Mouse (Mus musculus) limb, embryonic 11.5 days (tissue): ENCODE results near the gene Khnyn. TPM values are rescaled to one million over a fixed set of nuclear protein-coding genes. Genes with fewer than 3 reads are reported as not detected.

Experiments used
- ATAC-seq: fragments of 200-750 bp; cut with Nextera tagmentation; 2 replicates; pipeline ENCODE4 v1.8.0; 2017; ENCODE audit warnings: low read depth; ENCODE audit not compliant: insufficient number of reproducible peaks, low FRiP score, low TSS enrichment
- DNase-seq: peaks from one replicate; pipeline ENCODE4 v3.0.0-alpha.2; 2015; ENCODE audit warnings: low spot score
- H3K27ac ChIP-seq: fragments of 300-500 bp; sonication (generic); replicated peaks from 2 replicates; pipeline ENCODE4 v1.5.1; 2014; ENCODE audit warnings: low read depth, mild to moderate bottlenecking, low read length
- H3K27me3 ChIP-seq: fragments of 300-500 bp; sonication (generic); 2 replicates; pipeline ENCODE4 v1.6.1; 2014; ENCODE audit warnings: mild to moderate bottlenecking, low read length, mixed read lengths; ENCODE audit not compliant: control insufficient read depth, insufficient read depth
- H3K36me3 ChIP-seq: fragments of 300-500 bp; sonication (generic); 2 replicates; pipeline ENCODE4 v1.6.1; 2014; ENCODE audit warnings: mild to moderate bottlenecking, low read length, moderate library complexity, mixed read lengths; ENCODE audit not compliant: control insufficient read depth, insufficient read depth
- H3K4me1 ChIP-seq: fragments of 300-500 bp; sonication (generic); 2 replicates; pipeline ENCODE4 v1.6.1; 2014; ENCODE audit warnings: low read length, mixed read lengths; ENCODE audit not compliant: control insufficient read depth, insufficient read depth
- H3K4me2 ChIP-seq: fragments of 300-500 bp; sonication (generic); 2 replicates; pipeline ENCODE4 v1.6.1; 2014; ENCODE audit warnings: low read depth, mild to moderate bottlenecking, moderate library complexity; ENCODE audit not compliant: severe bottlenecking
- H3K4me3 ChIP-seq: fragments of 300-500 bp; sonication (generic); 2 replicates; pipeline ENCODE4 v1.5.1; 2014; ENCODE audit warnings: low read depth, low read length
- H3K9ac ChIP-seq: fragments of 300-500 bp; sonication (generic); 2 replicates; pipeline ENCODE4 v1.6.1; 2014; ENCODE audit warnings: mild to moderate bottlenecking, low read length
- H3K9me3 ChIP-seq: fragments of 300-500 bp; sonication (generic); 2 replicates; pipeline ENCODE4 v1.6.1; 2016; ENCODE audit warnings: low read length; ENCODE audit not compliant: control insufficient read depth
- WGBS: fragments of 180-500 bp; shearing (Covaris S2); extraction: QIAGEN DNeasy Blood & Tissue Kit; methylation state at CpG from one replicate; pipeline ENCODE4 v1.1.7; 2014; 5-methylcytosine and 5-hydroxymethylcytosine counted together
- polyA plus RNA-seq: library from polyadenylated mRNA; unstranded; fragments of >200 nt; fragmentation: Nextera tagmentation; extraction: Ambion mirVana; gene quantifications from 2 replicates; pipeline ENCODE4 v1.2.1, GENCODE M21; 2014

The Khnyn gene
- polyA plus RNA-seq, 1 experiment from 2014 or later = 17.4 TPM

DNA sequence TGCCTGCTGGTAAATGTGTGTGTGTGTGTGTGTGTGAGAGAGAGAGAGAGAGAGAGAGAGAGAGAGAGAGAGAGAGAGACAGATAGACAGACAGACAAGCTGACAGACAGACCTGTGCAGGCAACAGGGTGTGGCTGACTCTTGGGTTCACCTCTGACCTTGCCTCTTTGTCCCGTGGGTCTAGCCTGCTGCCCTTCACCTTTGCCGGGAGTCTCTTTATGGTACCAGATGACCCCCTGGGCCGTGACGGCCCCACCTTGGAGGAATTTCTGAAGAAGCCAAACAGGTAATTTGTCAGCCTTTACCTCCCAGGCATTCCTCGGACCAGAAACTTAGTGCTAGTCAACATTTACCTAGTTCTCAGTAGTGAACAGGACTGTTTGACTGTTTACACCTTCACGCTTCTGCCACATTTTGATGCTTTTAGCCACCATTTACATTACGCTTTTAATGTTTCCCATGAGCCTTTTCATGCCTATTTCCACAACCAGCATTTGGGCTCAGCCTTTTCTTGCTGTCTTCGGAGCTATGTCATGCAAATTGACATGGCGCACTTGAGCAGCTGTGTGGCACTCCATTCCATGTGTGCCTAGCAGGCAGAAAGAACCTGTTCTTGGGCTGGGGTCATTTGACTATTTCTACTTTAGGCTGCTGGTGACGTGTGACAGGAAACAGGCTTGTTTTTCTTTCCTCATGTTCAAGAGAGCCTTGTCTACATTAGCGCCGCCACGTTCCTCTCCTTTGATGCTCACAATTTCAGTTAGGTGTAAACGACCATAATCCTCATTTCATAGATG lies 16.3 kb upstream of the Khnyn start:
- Histone ChIP-seq H3K9me3 (no peaks in the 10 kb centered on the region), H3K27ac (no peak overlapping the region), H3K27me3 (no peaks in the 10 kb centered on the region), H3K4me1 (peaks cover 4% of the 10 kb centered on the region), H3K36me3 (peaks cover 41% of the 10 kb centered on the region), H3K4me2 (no peak overlapping the region), H3K9ac (no peak overlapping the region), H3K4me3 (no peak overlapping the region)
- WGBS = 90% methylated on average over 14 of the region's 14 CpGs
- ATAC-seq (no peak), DNase-seq (no peak)

DNA sequence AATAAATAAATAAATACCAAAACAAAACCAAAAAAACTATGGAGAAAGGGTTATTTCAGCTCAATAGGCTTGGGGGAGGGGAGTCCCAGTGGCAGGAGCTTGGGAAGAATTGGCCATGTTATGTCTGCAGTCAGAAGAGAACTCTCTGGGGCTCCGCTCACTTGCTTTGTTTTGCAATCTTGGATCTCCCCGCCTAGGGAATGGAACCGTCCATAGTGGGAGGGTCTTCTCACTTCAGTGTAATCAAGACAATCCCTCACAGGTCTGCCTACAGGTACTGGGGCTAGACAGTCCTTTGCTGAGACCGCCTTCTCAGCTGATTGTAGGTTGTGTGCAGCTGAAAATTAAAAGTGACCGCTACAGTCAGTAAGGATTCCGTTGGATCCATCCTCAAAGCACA lies 15.2 kb upstream of the Khnyn start:
- Histone ChIP-seq H3K4me1 (peaks cover 6% of the 10 kb centered on the region; the same call in 1 of the 2 replicates), H3K9me3 (no peaks in the 10 kb centered on the region), H3K27ac (no peak overlapping the region), H3K27me3 (no peaks in the 10 kb centered on the region), H3K9ac (no peak overlapping the region), H3K36me3 (peaks cover 35% of the 10 kb centered on the region), H3K4me2 (no peak overlapping the region), H3K4me3 (no peak overlapping the region)
- WGBS = 92% methylated on average over 6 of the region's 6 CpGs
- ATAC-seq (no peak), DNase-seq (no peak)

GRCm38 (mm10) chr14:55872039-55872438 lies 12.7 kb upstream of the Khnyn start:
- Histone ChIP-seq H3K36me3 (peaks cover 26% of the 10 kb centered on the region), H3K4me2 (no peak overlapping the region), H3K9ac (no peak overlapping the region), H3K27ac (no peak overlapping the region), H3K4me3 (no peak overlapping the region), H3K9me3 (no peaks in the 10 kb centered on the region), H3K4me1 (peaks cover 6% of the 10 kb centered on the region; the same call in 1 of the 2 replicates), H3K27me3 (no peaks in the 10 kb centered on the region)
- 92% methylated on average over 12 of the region's 12 CpGs for WGBS
- DNase-seq = no peak
- ATAC-seq = no peak

DNA sequence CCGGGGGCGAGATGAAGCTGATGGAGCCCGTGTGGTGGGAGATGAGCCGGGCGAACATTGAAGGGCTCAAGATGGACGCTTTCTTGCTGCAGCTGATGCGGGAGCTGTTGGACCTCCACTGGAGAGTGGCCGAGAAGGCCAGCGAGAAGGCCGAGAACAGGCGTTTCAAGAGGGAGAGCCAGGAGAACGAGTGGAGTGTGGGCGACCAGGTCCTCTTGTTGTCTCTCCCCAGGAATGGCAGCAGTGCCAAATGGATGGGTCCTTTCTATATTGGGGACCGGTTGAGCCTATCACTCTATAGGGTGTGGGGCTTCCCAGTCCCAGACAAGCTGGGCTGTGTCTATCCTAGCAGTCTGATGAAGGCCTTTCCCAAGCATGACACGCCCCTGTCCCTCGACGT lies 12.2 kb upstream of the Khnyn start:
- Histone ChIP-seq H3K4me3 (no peak overlapping the region), H3K36me3 (peaks cover 26% of the 10 kb centered on the region), H3K27me3 (no peaks in the 10 kb centered on the region), H3K4me1 (peaks cover 8% of the 10 kb centered on the region; the same call in 1 of the 2 replicates), H3K27ac (no peak overlapping the region), H3K4me2 (no peak overlapping the region), H3K9me3 (no peaks in the 10 kb centered on the region), H3K9ac (no peak overlapping the region; the same call in 1 of the 2 replicates)
- WGBS = 90% methylated on average over 17 of the region's 17 CpGs
- DNase-seq = no peak
- ATAC-seq = no peak

- WGBS = 89% methylated on average over 8 of the region's 8 CpGs
- H3K4me2 ChIP-seq = no peak overlapping the region; the same call in 1 of the 2 replicates
Observed at GRCm38 (mm10) chr14:55873242-55873713, 11.5 kb upstream of the Khnyn start.

DNA sequence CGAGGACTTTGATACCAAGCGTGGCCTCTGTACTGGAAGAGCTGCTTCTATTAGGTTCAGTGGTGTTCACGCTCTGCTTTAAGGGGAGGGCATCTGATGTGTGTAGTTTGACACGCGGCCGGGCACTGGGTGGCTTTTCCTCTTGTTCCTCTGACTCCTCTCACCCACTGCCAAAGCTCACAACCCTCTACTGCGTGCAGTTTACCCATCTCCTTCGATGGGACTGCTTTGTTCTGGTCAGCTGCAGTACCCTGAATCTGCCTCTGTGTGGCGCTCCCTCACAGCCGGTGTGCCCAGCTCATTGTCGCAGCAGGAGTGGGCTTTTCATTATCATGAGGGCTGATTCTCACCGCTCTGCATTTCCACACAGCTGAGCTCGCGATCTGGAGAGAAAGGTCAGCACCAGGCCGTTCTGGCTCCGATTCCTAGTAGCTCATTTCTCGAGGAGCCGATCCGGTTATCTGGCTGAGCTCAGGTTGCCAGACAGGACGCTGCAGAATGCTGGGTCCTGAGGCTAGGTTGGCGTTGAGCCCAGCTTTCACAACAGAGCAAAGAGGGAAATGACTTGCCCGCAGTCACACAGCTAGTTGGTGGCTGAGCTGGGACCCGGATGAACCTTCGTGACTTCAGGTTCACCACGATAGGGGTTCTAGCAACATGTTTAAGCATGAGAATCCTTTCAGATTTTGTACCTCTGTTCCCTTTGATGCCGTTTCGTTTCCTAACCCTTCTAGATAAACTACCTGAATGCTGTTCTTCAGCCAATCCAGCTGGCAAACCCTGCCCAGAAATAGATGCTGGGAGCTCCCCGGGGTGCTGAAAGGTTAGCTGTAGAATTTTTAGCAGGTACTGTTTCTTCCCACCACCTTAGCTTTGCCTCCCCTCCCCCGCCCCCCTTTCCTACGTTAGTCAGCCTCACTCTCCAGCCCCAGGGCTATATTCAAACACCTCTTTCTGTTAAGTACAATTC lies 10.7 kb upstream of the Khnyn start:
- H3K4me1 ChIP-seq = peaks cover 16% of the 10 kb centered on the region; the same call in 1 of the 2 replicates
- ATAC-seq = peak; percentile 37
- 16% methylated on average over 30 of the region's 30 CpGs for WGBS
- 0 out of 2 replicates have a peak overlapping the region, but pooled peaks have one; percentile 39 for H3K9ac ChIP-seq
- no peak overlapping the region for H3K4me3 ChIP-seq
- H3K36me3 ChIP-seq = peaks cover 18% of the 10 kb centered on the region
- no peaks in the 10 kb centered on the region for H3K27me3 ChIP-seq
- H3K27ac ChIP-seq = peak overlapping the region; percentile 1; the same call in 1 of the 2 replicates
- peak; percentile 89 for DNase-seq
- H3K9me3 ChIP-seq = no peaks in the 10 kb centered on the region
- no peak overlapping the region; the same call in 1 of the 2 replicates for H3K4me2 ChIP-seq

More at GRCm38 (mm10) chr14:55873242-55873713, 11.5 kb upstream of the Khnyn start:
- Histone ChIP-seq H3K9me3 (no peaks in the 10 kb centered on the region), H3K36me3 (peaks cover 21% of the 10 kb centered on the region), H3K4me1 (peaks cover 13% of the 10 kb centered on the region; the same call in 1 of the 2 replicates), H3K9ac (no peak overlapping the region), H3K4me3 (no peak overlapping the region), H3K27ac (0 out of 2 replicates have a peak overlapping the region, but pooled peaks have one; percentile 1), H3K27me3 (no peaks in the 10 kb centered on the region)
- DNase-seq (peak; percentile 42), ATAC-seq (no peak)

GRCm38 (mm10) chr14:55877469-55878315 lies 7.1 kb upstream of the Khnyn start:
- H3K4me3 ChIP-seq = peak overlapping the region; percentile 17; the same call in 1 of the 2 replicates
- WGBS = 5% methylated on average over 14 of the region's 14 CpGs
- peaks cover 18% of the 10 kb centered on the region; the same call in 1 of the 2 replicates for H3K4me1 ChIP-seq
- peak overlapping the region; percentile 53 for H3K4me2 ChIP-seq
- H3K9ac ChIP-seq = 0 out of 2 replicates have a peak overlapping the region, but pooled peaks have one; percentile 34
- H3K27me3 ChIP-seq = no peaks in the 10 kb centered on the region
- H3K27ac ChIP-seq = peak overlapping the region; percentile 87
- ATAC-seq (0 out of 2 replicates have a peak, but pooled peaks have one; percentile 19), DNase-seq (peak; percentile 64)
- peaks cover 2% of the 10 kb centered on the region; the same call in 1 of the 2 replicates for H3K36me3 ChIP-seq
- H3K9me3 ChIP-seq = no peaks in the 10 kb centered on the region
